Mouse (Mus musculus): ENCODE measurements around the gene Nav2. TPM values are rescaled to one million over a fixed set of nuclear protein-coding genes. Genes with fewer than 3 reads are reported as not detected.

Gene Nav2
- polyA plus RNA-seq, 1 experiment from 2014 or later, result 5.8 TPM

DNA sequence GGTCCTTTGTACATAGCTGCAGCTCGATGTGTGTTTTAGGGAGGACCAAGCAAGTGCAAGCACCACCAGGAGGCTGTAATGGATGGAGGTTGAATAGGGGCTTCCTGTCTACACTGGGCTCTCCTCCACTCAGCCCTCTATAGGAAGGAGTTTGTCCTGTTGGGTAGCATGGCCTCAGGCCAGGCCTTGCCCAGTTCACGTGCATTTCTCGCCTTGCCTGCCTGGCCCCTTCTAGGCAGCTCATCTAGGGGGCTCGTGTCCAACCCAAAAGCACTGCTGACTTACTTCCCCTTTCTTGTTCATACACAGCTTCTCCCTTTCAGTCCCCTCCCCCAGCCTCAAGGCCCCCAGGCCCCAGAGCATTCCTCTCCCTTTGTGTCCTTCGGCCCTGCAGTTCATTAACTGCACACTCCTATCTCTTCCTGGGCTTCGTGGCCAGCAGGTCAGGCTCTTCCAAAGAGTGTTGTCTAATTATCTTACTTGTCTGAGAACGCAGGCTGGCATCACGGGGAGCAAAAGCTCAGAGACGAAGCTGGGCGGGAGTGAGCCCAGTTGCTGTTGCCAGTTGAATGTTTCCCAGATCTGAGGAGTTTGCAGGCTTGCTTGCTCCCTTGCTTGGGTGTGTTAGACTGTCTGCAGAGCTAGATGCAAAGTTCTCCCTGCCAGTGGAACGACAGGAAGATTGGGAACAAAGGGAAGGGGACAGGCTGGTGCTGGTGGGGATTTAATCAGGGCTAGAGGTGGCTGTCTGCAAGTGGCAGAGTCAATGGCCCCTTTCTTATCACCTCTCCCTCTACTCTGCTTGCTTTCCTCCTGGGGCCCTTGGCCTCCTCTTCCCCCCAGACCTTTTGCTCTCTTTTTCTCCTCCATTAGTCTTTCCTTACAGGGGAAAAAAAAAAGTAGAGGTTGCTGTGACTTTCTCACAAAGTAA lies 636.5 kb downstream of the Nav2 start:
- Histone ChIP-seq H3K36me3 (ENCODE audit: control insufficient read depth, insufficient read depth) (peaks cover 33% of the 10 kb centered on the region), H3K9me3 (ENCODE audit: control insufficient read depth) (no peaks in the 10 kb centered on the region), H3K27ac (ENCODE audit: low read depth, low read length) (no peak overlapping the region), H3K4me3 (ENCODE audit: low read depth, low read length) (no peak overlapping the region), H3K27me3 (replicated peaks; ENCODE audit: control insufficient read depth, insufficient read depth, low read length) (no peaks in the 10 kb centered on the region), H3K4me2 (replicated peaks; ENCODE audit: low read depth) (no peak overlapping the region), H3K4me1 (replicated peaks; ENCODE audit: control insufficient read depth, insufficient read depth, low read length) (no peaks in the 10 kb centered on the region), H3K9ac (ENCODE audit: low read depth, low read length) (no peak overlapping the region)
- no peak for ATAC-seq
- no peak for TF ChIP-seq CTCF (IDR thresholded peaks at IDR 0.05; ENCODE audit: low read depth)
- 34% methylated on average over 11 of the region's 11 CpGs for WGBS

DNA sequence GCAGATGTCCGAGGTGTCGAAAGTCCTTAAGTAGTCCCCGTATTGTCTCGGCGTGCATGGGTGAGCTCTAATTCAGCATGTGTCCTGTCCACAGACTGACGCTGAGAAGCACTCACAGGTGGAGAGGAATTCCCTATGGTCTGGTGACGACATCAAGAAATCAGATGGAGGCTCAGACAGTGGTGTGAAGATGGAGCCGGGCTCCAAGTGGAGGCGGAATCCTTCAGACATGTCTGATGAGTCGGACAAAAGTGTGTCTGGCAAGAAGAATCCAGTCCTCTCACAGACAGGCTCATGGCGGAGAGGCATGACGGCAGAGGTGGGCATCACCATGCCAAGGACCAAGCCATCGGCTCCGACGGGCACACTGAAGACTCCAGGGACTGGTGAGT lies 637.2 kb downstream of the Nav2 start:
- H3K27me3 ChIP-seq (replicated peaks; ENCODE audit: control insufficient read depth, insufficient read depth, low read length), result no peaks in the 10 kb centered on the region
- H3K4me2 ChIP-seq (replicated peaks; ENCODE audit: low read depth), result no peak overlapping the region
- peaks cover 33% of the 10 kb centered on the region for H3K36me3 ChIP-seq (ENCODE audit: control insufficient read depth, insufficient read depth)
- no peak overlapping the region for H3K27ac ChIP-seq (ENCODE audit: low read depth, low read length)
- H3K9me3 ChIP-seq (ENCODE audit: control insufficient read depth), result no peaks in the 10 kb centered on the region
- H3K4me3 ChIP-seq (ENCODE audit: low read depth, low read length), result no peak overlapping the region
- no peaks in the 10 kb centered on the region for H3K4me1 ChIP-seq (replicated peaks; ENCODE audit: control insufficient read depth, insufficient read depth, low read length)
- no peak overlapping the region for H3K9ac ChIP-seq (ENCODE audit: low read depth, low read length)
- WGBS, result 84% methylated on average over 15 of the region's 15 CpGs
- ATAC-seq, result no peak
- no peak for TF ChIP-seq CTCF (IDR thresholded peaks at IDR 0.05; ENCODE audit: low read depth)

DNA sequence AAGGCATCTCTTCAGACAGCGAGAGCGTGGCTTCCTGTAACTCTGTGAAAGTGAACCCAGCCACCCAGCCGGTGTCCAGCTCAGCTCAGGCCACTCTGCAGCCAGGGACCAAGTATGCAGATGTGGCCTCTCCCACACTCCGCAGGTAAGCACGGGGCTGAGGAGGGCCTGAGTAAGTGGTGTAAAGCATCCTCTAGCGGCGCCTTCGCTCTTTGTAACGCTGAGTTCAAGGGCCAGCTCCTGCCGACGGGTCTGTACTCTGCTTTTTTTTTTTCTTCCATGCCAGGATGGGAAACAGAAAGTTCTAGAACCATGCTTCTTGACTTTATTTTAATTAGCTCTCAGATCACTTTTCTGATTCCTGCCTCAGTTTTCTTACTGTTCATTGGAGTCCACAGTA lies 639.9 kb downstream of the Nav2 start:
- WGBS, result 91% methylated on average over 11 of the region's 11 CpGs
- H3K36me3 ChIP-seq (ENCODE audit: control insufficient read depth, insufficient read depth), result peaks cover 52% of the 10 kb centered on the region
- H3K27ac ChIP-seq (ENCODE audit: low read depth, low read length), result no peak overlapping the region
- ATAC-seq, result no peak
- H3K27me3 ChIP-seq (replicated peaks; ENCODE audit: control insufficient read depth, insufficient read depth, low read length), result no peaks in the 10 kb centered on the region
- TF ChIP-seq CTCF (IDR thresholded peaks at IDR 0.05; ENCODE audit: low read depth), result no peak
- no peak overlapping the region for H3K4me2 ChIP-seq (replicated peaks; ENCODE audit: low read depth)
- no peak overlapping the region for H3K4me3 ChIP-seq (ENCODE audit: low read depth, low read length)
- no peaks in the 10 kb centered on the region for H3K4me1 ChIP-seq (replicated peaks; ENCODE audit: control insufficient read depth, insufficient read depth, low read length)
- H3K9me3 ChIP-seq (ENCODE audit: control insufficient read depth), result no peaks in the 10 kb centered on the region
- H3K9ac ChIP-seq (ENCODE audit: low read depth, low read length), result no peak overlapping the region

DNA sequence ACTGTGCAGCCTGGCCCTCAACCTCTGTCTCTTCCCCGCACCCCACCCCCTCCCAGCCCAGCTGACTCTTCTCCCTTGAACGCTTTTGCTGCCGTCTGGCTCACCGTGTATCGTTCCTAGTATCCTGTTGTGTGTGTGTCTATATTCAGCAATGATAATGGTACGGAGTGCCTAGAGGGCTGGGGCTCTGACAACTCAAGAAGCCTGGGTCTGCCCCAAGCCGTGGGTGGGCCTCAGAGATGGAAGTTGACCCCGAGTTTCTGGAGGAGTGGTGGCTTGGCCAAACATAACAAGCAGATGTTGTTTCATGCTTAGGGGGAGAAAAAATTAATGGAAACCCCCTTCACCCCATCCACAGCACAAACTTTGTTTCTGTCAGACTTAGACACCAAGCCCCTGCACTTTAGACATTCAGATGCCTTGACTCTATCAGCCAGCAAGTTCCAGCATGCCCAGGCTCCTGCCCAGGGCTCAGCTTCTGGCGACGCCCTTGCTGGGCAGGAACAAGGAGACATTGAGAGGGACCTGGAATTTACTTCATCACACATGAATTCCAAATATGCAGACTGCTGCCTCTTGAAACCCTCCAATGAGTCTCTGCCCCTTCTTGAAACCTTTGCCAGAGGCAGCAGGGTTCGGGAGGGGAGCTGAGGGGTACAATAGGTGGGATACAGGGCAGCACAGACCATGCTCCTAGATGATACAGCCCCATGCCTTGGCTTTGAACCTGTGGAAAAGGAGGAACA lies 644.9 kb downstream of the Nav2 start:
- H3K36me3 ChIP-seq (ENCODE audit: control insufficient read depth, insufficient read depth), result peaks cover 45% of the 10 kb centered on the region
- no peak overlapping the region for H3K9ac ChIP-seq (ENCODE audit: low read depth, low read length)
- 55% methylated on average over 11 of the region's 11 CpGs for WGBS
- H3K4me1 ChIP-seq (replicated peaks; ENCODE audit: control insufficient read depth, insufficient read depth, low read length), result no peaks in the 10 kb centered on the region
- H3K4me3 ChIP-seq (ENCODE audit: low read depth, low read length), result no peak overlapping the region
- no peaks in the 10 kb centered on the region for H3K27me3 ChIP-seq (replicated peaks; ENCODE audit: control insufficient read depth, insufficient read depth, low read length)
- no peaks in the 10 kb centered on the region for H3K9me3 ChIP-seq (ENCODE audit: control insufficient read depth)
- H3K27ac ChIP-seq (ENCODE audit: low read depth, low read length), result no peak overlapping the region
- no peak for ATAC-seq
- no peak overlapping the region for H3K4me2 ChIP-seq (replicated peaks; ENCODE audit: low read depth)
- no peak for TF ChIP-seq CTCF (IDR thresholded peaks at IDR 0.05; ENCODE audit: low read depth)

DNA sequence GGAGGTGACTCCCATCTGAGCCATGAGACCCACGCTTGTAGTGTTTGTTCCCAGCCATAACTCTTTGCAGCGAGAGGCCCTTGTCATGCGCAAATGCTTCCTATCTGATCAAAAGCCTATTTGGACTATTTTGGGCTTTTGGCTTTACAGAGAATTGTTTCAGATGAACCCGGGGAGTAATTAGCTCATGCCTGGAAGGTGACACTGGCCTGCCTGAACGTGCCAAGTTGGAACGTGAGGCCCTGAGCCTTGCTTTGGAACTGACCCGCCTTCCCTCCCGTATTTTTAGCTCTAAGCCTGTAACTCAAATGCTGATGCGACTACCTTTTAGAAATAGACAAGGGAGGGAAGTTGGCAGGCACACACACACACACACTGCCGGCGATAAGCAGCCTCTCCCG lies 649.7 kb downstream of the Nav2 start:
- 77% methylated on average over 12 of the region's 12 CpGs for WGBS
- H3K4me2 ChIP-seq (replicated peaks; ENCODE audit: low read depth), result no peak overlapping the region

DNA sequence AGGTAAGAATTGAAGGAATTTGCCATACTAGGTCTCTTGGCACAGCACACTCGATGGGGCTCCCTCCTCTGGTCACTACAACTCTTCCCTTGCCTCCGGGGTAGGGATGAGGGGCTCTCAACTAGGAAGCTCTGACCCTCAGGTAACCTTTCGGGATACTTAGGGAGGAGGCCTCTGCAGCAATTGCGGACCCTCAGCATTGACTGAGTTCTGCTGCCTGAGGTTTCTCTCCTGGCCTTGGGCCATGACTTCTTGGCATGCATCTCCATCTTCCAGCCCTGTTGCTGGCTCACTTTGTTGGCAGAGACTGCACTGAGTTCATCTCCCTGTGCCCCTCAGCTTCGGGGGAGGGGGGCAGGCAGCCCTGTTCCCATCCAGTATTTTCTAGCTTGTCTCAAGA lies 650.4 kb downstream of the Nav2 start:
- no peak overlapping the region for H3K4me3 ChIP-seq (ENCODE audit: low read depth, low read length)

More for the DNA sequence above, 649.7 kb downstream of the Nav2 start:
- Histone ChIP-seq H3K9ac (ENCODE audit: low read depth, low read length) (no peak overlapping the region), H3K27me3 (replicated peaks; ENCODE audit: control insufficient read depth, insufficient read depth, low read length) (no peaks in the 10 kb centered on the region), H3K9me3 (ENCODE audit: control insufficient read depth) (no peaks in the 10 kb centered on the region), H3K4me3 (ENCODE audit: low read depth, low read length) (no peak overlapping the region), H3K36me3 (ENCODE audit: control insufficient read depth, insufficient read depth) (peaks cover 29% of the 10 kb centered on the region), H3K27ac (ENCODE audit: low read depth, low read length) (no peak overlapping the region), H3K4me1 (replicated peaks; ENCODE audit: control insufficient read depth, insufficient read depth, low read length) (no peaks in the 10 kb centered on the region)
- ATAC-seq, result no peak
- TF ChIP-seq CTCF (IDR thresholded peaks at IDR 0.05; ENCODE audit: low read depth), result no peak

More for the DNA sequence above, 650.4 kb downstream of the Nav2 start:
- ATAC-seq, result no peak
- Histone ChIP-seq H3K36me3 (ENCODE audit: control insufficient read depth, insufficient read depth) (peaks cover 35% of the 10 kb centered on the region), H3K9me3 (ENCODE audit: control insufficient read depth) (no peaks in the 10 kb centered on the region), H3K27ac (ENCODE audit: low read depth, low read length) (no peak overlapping the region), H3K4me2 (replicated peaks; ENCODE audit: low read depth) (no peak overlapping the region), H3K4me1 (replicated peaks; ENCODE audit: control insufficient read depth, insufficient read depth, low read length) (no peaks in the 10 kb centered on the region), H3K27me3 (replicated peaks; ENCODE audit: control insufficient read depth, insufficient read depth, low read length) (no peaks in the 10 kb centered on the region), H3K9ac (ENCODE audit: low read depth, low read length) (no peak overlapping the region)
- TF ChIP-seq CTCF (IDR thresholded peaks at IDR 0.05; ENCODE audit: low read depth), result no peak
- WGBS, result 76% methylated on average over 5 of the region's 5 CpGs

Measured in intestine, postnatal 0 days (tissue).